Mouse (Mus musculus): ENCODE measurements around the gene Pfn3.

- TF ChIP-seq CTCF (IDR thresholded peaks at IDR 0.05): no peak
- TF ChIP-seq EP300 (IDR thresholded peaks at IDR 0.05): no peak
Measured at GRCm38 (mm10) chr13:55400039-55400346, 15.0 kb downstream of the Pfn3 start.
